Mouse (Mus musculus): Measurements from ENCODE around the gene Tmem176b. TPM values are rescaled to one million over a fixed set of nuclear protein-coding genes. Genes with fewer than 3 reads are reported as not detected.

The Tmem176b gene
- total and polyA plus RNA-seq, 2 experiments: 92.9 to 394 TPM

GRCm38 (mm10) chr6:48854155-48854554 is 12.9 kb upstream of the Tmem176b start:
- WGBS: 98% methylated on average over 2 of the region's 2 CpGs
- no peaks in the 10 kb centered on the region; the same call in 1 of the 2 replicates for H3K4me1 ChIP-seq (ENCODE audit: control insufficient read depth, insufficient read depth, low read length)

GRCm38 (mm10) chr6:48851820-48852491 is 10.7 kb upstream of the Tmem176b start:
- no peaks in the 10 kb centered on the region for H3K27me3 ChIP-seq (ENCODE audit: control insufficient read depth, insufficient read depth, low read length)
- no peaks in the 10 kb centered on the region for H3K79me2 ChIP-seq (ENCODE audit: control insufficient read depth, insufficient read depth, low read length)
- TF ChIP-seq CTCF (IDR thresholded peaks at IDR 0.05; ENCODE audit: low read depth, low read length): no peak
- TF ChIP-seq POLR2A (IDR thresholded peaks at IDR 0.05; ENCODE audit: extremely low read depth, insufficient read depth, low read length): no peak
- WGBS: 2% methylated on average over 29 of the region's 29 CpGs
- H3K9ac ChIP-seq (ENCODE audit: low read depth, low read length): peak overlapping the region; percentile 7; the same call in 1 of the 2 replicates
- H3K4me1 ChIP-seq (ENCODE audit: control insufficient read depth, insufficient read depth, low read length): no peaks in the 10 kb centered on the region
- peak overlapping the region; percentile 21; the same call in 1 of the 2 replicates for H3K27ac ChIP-seq (replicated peaks; ENCODE audit: insufficient read depth, low read depth, low read length)
- H3K36me3 ChIP-seq (ENCODE audit: control insufficient read depth, insufficient read depth, low read length): no peaks in the 10 kb centered on the region
- peak overlapping the region; percentile 63; the same call in 1 of the 2 replicates for H3K4me3 ChIP-seq (ENCODE audit: insufficient read depth, low read depth, low read length)
- DNase-seq (ENCODE audit: extremely low read depth, low read depth, low spot score): peak; percentile 48

More at GRCm38 (mm10) chr6:48854155-48854554, 12.9 kb upstream of the Tmem176b start:
- no peaks in the 10 kb centered on the region for H3K79me2 ChIP-seq (ENCODE audit: control insufficient read depth, insufficient read depth, low read length)
- H3K4me3 ChIP-seq (ENCODE audit: insufficient read depth, low read depth, low read length): no peak overlapping the region
- H3K27ac ChIP-seq (replicated peaks; ENCODE audit: insufficient read depth, low read depth, low read length): no peak overlapping the region
- H3K9ac ChIP-seq (ENCODE audit: low read depth, low read length): no peak overlapping the region
- DNase-seq (ENCODE audit: extremely low read depth, low read depth, low spot score): no peak
- TF ChIP-seq CTCF (IDR thresholded peaks at IDR 0.05; ENCODE audit: low read depth, low read length) (no peak), POLR2A (IDR thresholded peaks at IDR 0.05; ENCODE audit: extremely low read depth, insufficient read depth, low read length) (no peak)
- no peaks in the 10 kb centered on the region for H3K36me3 ChIP-seq (ENCODE audit: control insufficient read depth, insufficient read depth, low read length)
- H3K27me3 ChIP-seq (ENCODE audit: control insufficient read depth, insufficient read depth, low read length): no peaks in the 10 kb centered on the region

- 92% methylated on average over 4 of the region's 4 CpGs for WGBS
- H3K36me3 ChIP-seq (ENCODE audit: control insufficient read depth, insufficient read depth, low read length): peaks cover 14% of the 10 kb centered on the region; the same call in 1 of the 2 replicates
- no peak for DNase-seq (ENCODE audit: extremely low read depth, low read depth, low spot score)
- H3K79me2 ChIP-seq (ENCODE audit: control insufficient read depth, insufficient read depth, low read length): peaks cover 11% of the 10 kb centered on the region; the same call in 1 of the 2 replicates
- no peaks in the 10 kb centered on the region for H3K27me3 ChIP-seq (ENCODE audit: control insufficient read depth, insufficient read depth, low read length)
- no peak overlapping the region for H3K9ac ChIP-seq (ENCODE audit: low read depth, low read length)
- TF ChIP-seq POLR2A (IDR thresholded peaks at IDR 0.05; ENCODE audit: extremely low read depth, insufficient read depth, low read length) (no peak), CTCF (IDR thresholded peaks at IDR 0.05; ENCODE audit: low read depth, low read length) (no peak)
- H3K4me1 ChIP-seq (ENCODE audit: control insufficient read depth, insufficient read depth, low read length): peaks cover 15% of the 10 kb centered on the region
- no peak overlapping the region for H3K4me3 ChIP-seq (ENCODE audit: insufficient read depth, low read depth, low read length)
- no peak overlapping the region for H3K27ac ChIP-seq (replicated peaks; ENCODE audit: insufficient read depth, low read depth, low read length)
These were observed 3.8 kb upstream of the Tmem176b start for GRCm38 (mm10) chr6:48845086-48845485.

GRCm38 (mm10) chr6:48842111-48842842 is 981 bp upstream of the Tmem176b start:
- peaks cover 17% of the 10 kb centered on the region for H3K4me1 ChIP-seq (ENCODE audit: control insufficient read depth, insufficient read depth, low read length)
- H3K27ac ChIP-seq (replicated peaks; ENCODE audit: insufficient read depth, low read depth, low read length): peak overlapping the region; percentile 77
- TF ChIP-seq POLR2A (IDR thresholded peaks at IDR 0.05; ENCODE audit: extremely low read depth, insufficient read depth, low read length): no peak
- peak; percentile 73 for TF ChIP-seq CTCF (IDR thresholded peaks at IDR 0.05; ENCODE audit: low read depth, low read length)
- H3K9ac ChIP-seq (ENCODE audit: low read depth, low read length): peak overlapping the region; percentile 84
- no peaks in the 10 kb centered on the region for H3K27me3 ChIP-seq (ENCODE audit: control insufficient read depth, insufficient read depth, low read length)
- DNase-seq (ENCODE audit: extremely low read depth, low read depth, low spot score): peak; percentile 30
- peak overlapping the region; percentile 56 for H3K4me3 ChIP-seq (ENCODE audit: insufficient read depth, low read depth, low read length)
- 27% methylated on average over 11 of the region's 11 CpGs for WGBS
- peaks cover 14% of the 10 kb centered on the region; the same call in 1 of the 2 replicates for H3K36me3 ChIP-seq (ENCODE audit: control insufficient read depth, insufficient read depth, low read length)
- H3K79me2 ChIP-seq (ENCODE audit: control insufficient read depth, insufficient read depth, low read length): peaks cover 14% of the 10 kb centered on the region; the same call in 1 of the 2 replicates

GRCm38 (mm10) chr6:48840371-48840969 is 826 bp downstream of the Tmem176b start, which contains the start of gene Tmem176a:
Gene Tmem176a, plus strand, starts transcription at chr6:48840919.
- no peak for DNase-seq (ENCODE audit: extremely low read depth, low read depth, low spot score)
- peak within 1 kb of the TSS; percentile 84 for H3K9ac ChIP-seq (ENCODE audit: low read depth, low read length)

More at GRCm38 (mm10) chr6:48840371-48840969, 826 bp downstream of the Tmem176b start, which contains the start of gene Tmem176a:
- peaks cover 14% of the 10 kb centered on the region; the same call in 1 of the 2 replicates for H3K36me3 ChIP-seq (ENCODE audit: control insufficient read depth, insufficient read depth, low read length)
- TF ChIP-seq POLR2A (IDR thresholded peaks at IDR 0.05; ENCODE audit: extremely low read depth, insufficient read depth, low read length) (no peak), CTCF (IDR thresholded peaks at IDR 0.05; ENCODE audit: low read depth, low read length) (no peak)
- 4% methylated on average over 7 of the region's 7 CpGs for WGBS
- peak within 1 kb of the TSS; percentile 56 for H3K4me3 ChIP-seq (ENCODE audit: insufficient read depth, low read depth, low read length)
- H3K27me3 ChIP-seq (ENCODE audit: control insufficient read depth, insufficient read depth, low read length): no peaks in the 10 kb centered on the region
- peaks cover 17% of the 10 kb centered on the region for H3K4me1 ChIP-seq (ENCODE audit: control insufficient read depth, insufficient read depth, low read length)
- peak within 1 kb of the TSS; percentile 77 for H3K27ac ChIP-seq (replicated peaks; ENCODE audit: insufficient read depth, low read depth, low read length)
- peaks cover 14% of the 10 kb centered on the region; the same call in 1 of the 2 replicates for H3K79me2 ChIP-seq (ENCODE audit: control insufficient read depth, insufficient read depth, low read length)
